In the genomic region with DNA sequence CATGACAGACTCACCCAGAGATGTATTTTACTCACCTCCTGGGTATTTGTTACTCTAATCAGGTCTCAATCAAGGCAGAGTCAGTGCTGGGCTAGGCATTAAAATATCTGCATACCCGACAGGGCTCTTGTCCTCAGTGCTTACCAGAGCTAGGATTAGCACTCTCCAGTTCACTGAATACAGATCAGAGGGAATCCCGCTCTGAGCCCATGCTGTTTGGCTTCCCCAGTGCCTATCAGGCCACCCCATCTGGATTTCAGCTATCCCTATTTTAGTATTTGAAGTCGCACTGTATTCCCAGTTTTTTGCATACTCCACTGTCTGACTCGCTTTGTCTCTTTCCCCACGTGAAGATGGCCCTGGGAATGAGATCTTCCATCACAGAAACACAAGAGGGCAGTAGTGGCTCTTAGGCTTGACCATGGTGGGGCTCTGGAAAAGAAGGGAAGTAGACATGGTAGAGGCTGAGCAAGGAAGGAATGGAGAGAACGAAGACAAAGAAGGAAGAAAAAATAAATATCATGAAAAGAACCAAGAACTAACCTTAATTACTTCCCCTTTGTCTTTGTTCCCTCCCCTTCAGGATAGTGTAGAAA, we compare ENCODE assay signal across 8 mouse cellular contexts.
DNase-seq lines count a peak whose midpoint lies in the region; ATAC-seq lines count a peak whose summit lies in the region.

No protein-coding gene starts in this region.

- intact Hi-C loops in left cerebral cortex, postnatal 14 days (cut with DNase I): loop anchor here (5.0 to 10.0 kb wide), 2 partner anchors 265 to 352 kb away; a partner anchor contains a TSS

- 0 out of 2 replicates have a peak overlapping the region, but pooled peaks have one; percentile 11 for H3K27ac ChIP-seq in brown adipose tissue, adult 24 weeks (replicated peaks; ENCODE audit: low read depth, low read length)
- no peak overlapping the region for H3K27ac ChIP-seq in kidney, embryonic 16.5 days (ENCODE audit: low read length)
- no peak overlapping the region for H3K27ac ChIP-seq in midbrain, embryonic 16.5 days (ENCODE audit: low read length)

- DNase-seq in left cerebral cortex, postnatal 14 days (ENCODE audit: low spot score in 2 of 2): peak; percentile 21 to 27
- DNase-seq in left cerebral cortex, adult 11 months (ENCODE audit: low spot score): no peak
- peak; percentile 48 for DNase-seq in heart, adult 8-10 months (ENCODE audit: low spot score)
- no peak for DNase-seq in urinary bladder, adult 18-20 months (ENCODE audit: low spot score in 2 of 2)
- no peak for DNase-seq in thymus, adult 18-20 months

- H3K27me3 ChIP-seq in kidney, embryonic 16.5 days (ENCODE audit: insufficient read depth, low read length): no peaks in the 10 kb centered on the region
- no peaks in the 10 kb centered on the region for H3K27me3 ChIP-seq in midbrain, embryonic 16.5 days (ENCODE audit: control insufficient read depth, insufficient read depth, low read depth, low read length)

- no peak overlapping the region for H3K9ac ChIP-seq in kidney, embryonic 16.5 days (replicated peaks; ENCODE audit: low read length)
- H3K9ac ChIP-seq in midbrain, embryonic 16.5 days (ENCODE audit: low read depth, low read length): no peak overlapping the region

- H3K4me2 ChIP-seq in kidney, embryonic 16.5 days (replicated peaks; ENCODE audit: low read depth, low read length): no peak overlapping the region
- H3K4me2 ChIP-seq in midbrain, embryonic 16.5 days (ENCODE audit: low read length): no peak overlapping the region

- no peaks in the 10 kb centered on the region for H3K36me3 ChIP-seq in kidney, embryonic 16.5 days (ENCODE audit: insufficient read depth, low read length)
- no peaks in the 10 kb centered on the region for H3K36me3 ChIP-seq in midbrain, embryonic 16.5 days (ENCODE audit: control insufficient read depth, insufficient read depth, low read length)

- 35% methylated on average over 6 of the region's 6 CpGs for WGBS in kidney, embryonic 16.5 days
- 10% methylated on average over 6 of the region's 6 CpGs for WGBS in midbrain, embryonic 16.5 days

- H3K4me1 ChIP-seq in brown adipose tissue, adult 24 weeks (ENCODE audit: control insufficient read depth, insufficient read depth, insufficient read length, low read length): peaks cover 7% of the 10 kb centered on the region; the same call in 1 of the 2 replicates
- H3K4me1 ChIP-seq in kidney, embryonic 16.5 days (ENCODE audit: insufficient read depth, low read length): 0 out of 2 replicates have a peak, but pooled peaks cover 8% of the 10 kb centered on the region
- H3K4me1 ChIP-seq in midbrain, embryonic 16.5 days (ENCODE audit: control insufficient read depth, insufficient read depth, low read length): no peaks in the 10 kb centered on the region

- peak; percentile 63; the same call in 1 of the 2 replicates for ATAC-seq in kidney, embryonic 16.5 days (ENCODE audit: low FRiP score, low TSS enrichment)
- 0 out of 2 replicates have a peak, but pooled peaks have one; percentile 36 for ATAC-seq in midbrain, embryonic 16.5 days

- no peaks in the 10 kb centered on the region for H3K9me3 ChIP-seq in kidney, embryonic 16.5 days (ENCODE audit: low read length)
- H3K9me3 ChIP-seq in midbrain, embryonic 16.5 days (replicated peaks; ENCODE audit: control insufficient read depth, low read length, poor library complexity, severe bottlenecking): no peaks in the 10 kb centered on the region

- H3K4me3 ChIP-seq in brown adipose tissue, adult 24 weeks (ENCODE audit: insufficient read depth, low read depth, low read length): no peak overlapping the region
- no peak overlapping the region for H3K4me3 ChIP-seq in kidney, embryonic 16.5 days (ENCODE audit: low read length)
- H3K4me3 ChIP-seq in midbrain, embryonic 16.5 days (ENCODE audit: low read depth, low read length): no peak overlapping the region

Comparison
In these comparisons a context has a peak if more than half of its experiments do, and no peak if none do; other contexts are left out.
1. DNase-seq: peak in left cerebral cortex, postnatal 14 days (2 of 2) and heart, adult 8-10 months (single experiment); none in left cerebral cortex, adult 11 months (single experiment), urinary bladder, adult 18-20 months (0 of 2) and thymus, adult 18-20 months (0 of 2).